Mouse (Mus musculus): Measurements from ENCODE around the gene Sesn2. TPM values are rescaled to one million over a fixed set of nuclear protein-coding genes. Genes with fewer than 3 reads are reported as not detected.
A peak's percentile ranks its signal among the peaks of the same experiment; 100 is the strongest.

Gene Sesn2
- total RNA-seq, 2 experiments from 2014 or later: 9.2 to 12.3 TPM

- intact Hi-C loops (cut with DNase I): loop anchor here (2.0 to 10.0 kb wide), 2 partner anchors 53 to 211 kb away; partner anchors contain the start of genes Med18 and Rab42
- peak; percentile 82 to 85 for DNase-seq (ENCODE audit: low spot score in 2 of 2)
These were observed 5.3 kb upstream of the Sesn2 start for GRCm38 (mm10) chr4:132515369-132516155.

- DNase-seq (ENCODE audit: low spot score in 2 of 2): peak; percentile 72 to 82
- intact Hi-C loops (cut with DNase I): loop anchor here (2.0 to 10.0 kb wide), 5 partner anchors 52 to 472 kb away; partner anchors contain the start of genes Med18, Rab42 and Taf12
These were observed 4.3 kb upstream of the Sesn2 start for GRCm38 (mm10) chr4:132514555-132515135.

GRCm38 (mm10) chr4:132513395-132514273, 3.3 kb upstream of the Sesn2 start:
- intact Hi-C loops (cut with DNase I): loop anchor here (2.0 to 10.0 kb wide), 5 partner anchors 51 to 471 kb away; partner anchors contain the start of genes Med18, Rab42 and Taf12
- no peak for DNase-seq (ENCODE audit: low spot score in 2 of 2)

- intact Hi-C loops (cut with DNase I): loop anchor here (5.0 to 10.0 kb wide), 4 partner anchors 100 to 470 kb away; partner anchors contain the start of genes Rab42 and Taf12
- no peak for DNase-seq (ENCODE audit: low spot score in 2 of 2)
These were observed 1.8 kb upstream of the Sesn2 start for GRCm38 (mm10) chr4:132512080-132512479.

GRCm38 (mm10) chr4:132509621-132510296, 542 bp downstream of the Sesn2 start:
- DNase-seq (ENCODE audit: low spot score in 2 of 2): peak; percentile 55 to 59
- intact Hi-C loops (cut with DNase I): loop anchor here (5.0 to 10.0 kb wide), 4 partner anchors 97 to 467 kb away; partner anchors contain the start of genes Rab42 and Taf12

GRCm38 (mm10) chr4:132507210-132507609, 3.1 kb downstream of the Sesn2 start:
- DNase-seq (ENCODE audit: low spot score in 2 of 2): no peak
- intact Hi-C loops (cut with DNase I): no loop called here

- intact Hi-C loops (cut with DNase I): no loop called here
- DNase-seq (ENCODE audit: low spot score in 2 of 2): no peak
These were observed 4.1 kb downstream of the Sesn2 start for GRCm38 (mm10) chr4:132506250-132506649.

- no peak for DNase-seq (ENCODE audit: low spot score in 2 of 2)
- intact Hi-C loops (cut with DNase I): no loop called here
These were observed 4.5 kb downstream of the Sesn2 start for GRCm38 (mm10) chr4:132505800-132506199.

GRCm38 (mm10) chr4:132505034-132505738, 5.1 kb downstream of the Sesn2 start:
- DNase-seq (ENCODE audit: low spot score in 2 of 2): no peak
- intact Hi-C loops (cut with DNase I): no loop called here

GRCm38 (mm10) chr4:132503344-132503743, 7.0 kb downstream of the Sesn2 start:
- intact Hi-C loops (cut with DNase I): no loop called here
- DNase-seq (ENCODE audit: low spot score in 2 of 2): no peak

- DNase-seq (ENCODE audit: low spot score in 2 of 2): no peak
These were observed 8.7 kb downstream of the Sesn2 start for GRCm38 (mm10) chr4:132501639-132502038.

GRCm38 (mm10) chr4:132494271-132494918, 15.9 kb downstream of the Sesn2 start:
- no peak for DNase-seq (ENCODE audit: low spot score in 2 of 2)
- intact Hi-C loops (cut with DNase I): no loop called here

More at GRCm38 (mm10) chr4:132501639-132502038, 8.7 kb downstream of the Sesn2 start:
- intact Hi-C loops (cut with DNase I): no loop called here

- intact Hi-C loops (cut with DNase I): no loop called here
- DNase-seq (ENCODE audit: low spot score in 2 of 2): no peak
These were observed 17.9 kb downstream of the Sesn2 start for GRCm38 (mm10) chr4:132492178-132493060.

- DNase-seq (ENCODE audit: low spot score in 2 of 2): no peak
- intact Hi-C loops (cut with DNase I): no loop called here
These were observed 18.6 kb downstream of the Sesn2 start for GRCm38 (mm10) chr4:132491748-132492147.

- DNase-seq (ENCODE audit: low spot score in 2 of 2): no peak
- intact Hi-C loops (cut with DNase I): no loop called here
These were observed 19.2 kb downstream of the Sesn2 start for GRCm38 (mm10) chr4:132491057-132491456.

- intact Hi-C loops (cut with DNase I): no loop called here
- no peak for DNase-seq (ENCODE audit: low spot score in 2 of 2)
These were observed 19.9 kb downstream of the Sesn2 start for GRCm38 (mm10) chr4:132490273-132491010.
